Mouse (Mus musculus): ENCODE measurements around the gene Krtap19-4. TPM values are rescaled to one million over a fixed set of nuclear protein-coding genes. Genes with fewer than 3 reads are reported as not detected.

Krtap19-4 gene
- polyA plus RNA-seq, 1 experiment from 2014 or later = not detected

- no peaks in the 10 kb centered on the region for H3K9me3 ChIP-seq (ENCODE audit: low read length)
- H3K4me1 ChIP-seq (ENCODE audit: insufficient read depth) = no peaks in the 10 kb centered on the region
- no peak for TF ChIP-seq CTCF (IDR thresholded peaks at IDR 0.05; ENCODE audit: low read depth)
- no peak for TF ChIP-seq EP300 (IDR thresholded peaks at IDR 0.05; ENCODE audit: low read depth)
- no peak within 1 kb of the TSS for H3K27ac ChIP-seq (ENCODE audit: low read depth)
- WGBS (ENCODE audit: insufficient replicate concordance) = 74% methylated on average over 6 of the region's 6 CpGs
- no peak within 1 kb of the TSS for H3K9ac ChIP-seq (replicated peaks)
- no peak within 1 kb of the TSS for H3K4me2 ChIP-seq (ENCODE audit: low read depth, low read length)
- DNase-seq (no peak), ATAC-seq (no peak)
- no peaks in the 10 kb centered on the region for H3K27me3 ChIP-seq (ENCODE audit: insufficient read depth, low read length)
- H3K4me3 ChIP-seq (ENCODE audit: low read depth, low read length) = no peak within 1 kb of the TSS
- no peaks in the 10 kb centered on the region for H3K36me3 ChIP-seq (replicated peaks; ENCODE audit: insufficient read depth, low read length)
Observed at GRCm38 (mm10) chr16:88869311-88869710, 15.6 kb downstream of the Krtap19-4 start, which contains the start of gene Krtap19-1. Gene Krtap19-1 (minus strand): TSS chr16:88869411.

GRCm38 (mm10) chr16:88864887-88865407, 19.9 kb downstream of the Krtap19-4 start:
- H3K27me3 ChIP-seq (ENCODE audit: insufficient read depth, low read length) = no peaks in the 10 kb centered on the region
- ATAC-seq = no peak
- 71% methylated on average over 4 of the region's 4 CpGs for WGBS (ENCODE audit: insufficient replicate concordance)
- H3K9ac ChIP-seq (replicated peaks) = no peak overlapping the region
- TF ChIP-seq CTCF (IDR thresholded peaks at IDR 0.05; ENCODE audit: low read depth) (no peak), EP300 (IDR thresholded peaks at IDR 0.05; ENCODE audit: low read depth) (no peak)
- no peaks in the 10 kb centered on the region for H3K9me3 ChIP-seq (ENCODE audit: low read length)
- H3K4me2 ChIP-seq (ENCODE audit: low read depth, low read length) = no peak overlapping the region
- no peaks in the 10 kb centered on the region for H3K36me3 ChIP-seq (replicated peaks; ENCODE audit: insufficient read depth, low read length)
- H3K27ac ChIP-seq (ENCODE audit: low read depth) = no peak overlapping the region
- DNase-seq = no peak
- no peaks in the 10 kb centered on the region for H3K4me1 ChIP-seq (ENCODE audit: insufficient read depth)
- no peak overlapping the region for H3K4me3 ChIP-seq (ENCODE audit: low read depth, low read length)

- ATAC-seq (no peak), DNase-seq (peak; percentile 36)
- H3K4me3 ChIP-seq (ENCODE audit: low read depth, low read length) = no peak overlapping the region
- peak; percentile 71 for TF ChIP-seq CTCF (IDR thresholded peaks at IDR 0.05; ENCODE audit: low read depth)
- TF ChIP-seq EP300 (IDR thresholded peaks at IDR 0.05; ENCODE audit: low read depth) = no peak
- peaks cover 2% of the 10 kb centered on the region; the same call in 1 of the 2 replicates for H3K4me1 ChIP-seq (ENCODE audit: insufficient read depth)
- no peak overlapping the region for H3K4me2 ChIP-seq (ENCODE audit: low read depth, low read length)
- no peaks in the 10 kb centered on the region for H3K27me3 ChIP-seq (ENCODE audit: insufficient read depth, low read length)
- no peaks in the 10 kb centered on the region for H3K36me3 ChIP-seq (replicated peaks; ENCODE audit: insufficient read depth, low read length)
- H3K9ac ChIP-seq (replicated peaks) = no peak overlapping the region
- 15% methylated on average over 5 of the region's 5 CpGs for WGBS (ENCODE audit: insufficient replicate concordance)
- no peaks in the 10 kb centered on the region for H3K9me3 ChIP-seq (ENCODE audit: low read length)
- no peak overlapping the region for H3K27ac ChIP-seq (ENCODE audit: low read depth)
Observed at GRCm38 (mm10) chr16:88851450-88851849, 33.4 kb downstream of the Krtap19-4 start.

- TF ChIP-seq CTCF (IDR thresholded peaks at IDR 0.05; ENCODE audit: low read depth) (no peak), EP300 (IDR thresholded peaks at IDR 0.05; ENCODE audit: low read depth) (0 out of 2 replicates have a peak, but pooled peaks have one; percentile 23)
- no peak overlapping the region for H3K4me3 ChIP-seq (ENCODE audit: low read depth, low read length)
- H3K4me2 ChIP-seq (ENCODE audit: low read depth, low read length) = no peak overlapping the region
- H3K27ac ChIP-seq (ENCODE audit: low read depth) = peak overlapping the region; percentile 80
- 54% methylated on average over 4 of the region's 4 CpGs for WGBS (ENCODE audit: insufficient replicate concordance)
- H3K27me3 ChIP-seq (ENCODE audit: insufficient read depth, low read length) = no peaks in the 10 kb centered on the region
- H3K9ac ChIP-seq (replicated peaks) = no peak overlapping the region
- no peaks in the 10 kb centered on the region for H3K9me3 ChIP-seq (ENCODE audit: low read length)
- ATAC-seq = peak; percentile 78
- no peaks in the 10 kb centered on the region for H3K36me3 ChIP-seq (replicated peaks; ENCODE audit: insufficient read depth, low read length)
- peaks cover 2% of the 10 kb centered on the region; the same call in 1 of the 2 replicates for H3K4me1 ChIP-seq (ENCODE audit: insufficient read depth)
- DNase-seq = no peak
Observed at GRCm38 (mm10) chr16:88848558-88848957, 36.3 kb downstream of the Krtap19-4 start.

GRCm38 (mm10) chr16:88847363-88847762, 37.5 kb downstream of the Krtap19-4 start:
- H3K4me1 ChIP-seq (ENCODE audit: insufficient read depth) = peaks cover 2% of the 10 kb centered on the region; the same call in 1 of the 2 replicates
- H3K9ac ChIP-seq (replicated peaks) = no peak overlapping the region
- WGBS (ENCODE audit: insufficient replicate concordance) = 64% methylated on average over 1 of the region's 1 CpGs
- no peaks in the 10 kb centered on the region for H3K36me3 ChIP-seq (replicated peaks; ENCODE audit: insufficient read depth, low read length)
- TF ChIP-seq CTCF (IDR thresholded peaks at IDR 0.05; ENCODE audit: low read depth) (no peak), EP300 (IDR thresholded peaks at IDR 0.05; ENCODE audit: low read depth) (no peak)
- no peak overlapping the region for H3K4me2 ChIP-seq (ENCODE audit: low read depth, low read length)
- no peaks in the 10 kb centered on the region for H3K9me3 ChIP-seq (ENCODE audit: low read length)
- ATAC-seq = 0 out of 2 replicates have a peak, but pooled peaks have one; percentile 37
- H3K4me3 ChIP-seq (ENCODE audit: low read depth, low read length) = no peak overlapping the region
- peak overlapping the region; percentile 80 for H3K27ac ChIP-seq (ENCODE audit: low read depth)
- H3K27me3 ChIP-seq (ENCODE audit: insufficient read depth, low read length) = no peaks in the 10 kb centered on the region
- DNase-seq = no peak

Other genes with a start within 250 kb of the Krtap19-4 start
- not detected in 2 replicates for gene Krtap26-1, start 237.3 kb downstream of the Krtap19-4 start, polyA plus RNA-seq (2015; fragmentation: Nextera tagmentation; extraction: Ambion mirVana)
- not detected in 2 replicates for gene Krtap27-1, start 213.4 kb downstream of the Krtap19-4 start, polyA plus RNA-seq (2015; fragmentation: Nextera tagmentation; extraction: Ambion mirVana)
- gene 2310061N02Rik, start 177.1 kb downstream of the Krtap19-4 start, polyA plus RNA-seq (2015; fragmentation: Nextera tagmentation; extraction: Ambion mirVana) = not detected in 2 replicates
- not detected in 2 replicates for gene Krtap13-1, start 156.2 kb downstream of the Krtap19-4 start, polyA plus RNA-seq (2015; fragmentation: Nextera tagmentation; extraction: Ambion mirVana)
- not detected in 2 replicates for gene Krtap13, start 133.5 kb downstream of the Krtap19-4 start, polyA plus RNA-seq (2015; fragmentation: Nextera tagmentation; extraction: Ambion mirVana)
- not detected in 2 replicates for gene 2310034C09Rik, start 126.2 kb downstream of the Krtap19-4 start, polyA plus RNA-seq (2015; fragmentation: Nextera tagmentation; extraction: Ambion mirVana)
- not detected in 2 replicates for gene 2310057N15Rik, start 110.9 kb downstream of the Krtap19-4 start, polyA plus RNA-seq (2015; fragmentation: Nextera tagmentation; extraction: Ambion mirVana)
- gene Gm5965, start 107.2 kb downstream of the Krtap19-4 start, polyA plus RNA-seq (2015; fragmentation: Nextera tagmentation; extraction: Ambion mirVana) = not detected in 2 replicates
- not detected in 2 replicates for gene Gm20741, start 72.9 kb downstream of the Krtap19-4 start, polyA plus RNA-seq (2015; fragmentation: Nextera tagmentation; extraction: Ambion mirVana)
- not detected in 2 replicates for gene Krtap15, start 64.9 kb downstream of the Krtap19-4 start, polyA plus RNA-seq (2015; fragmentation: Nextera tagmentation; extraction: Ambion mirVana)
- not detected in 2 replicates for gene Krtap14, start 58.9 kb downstream of the Krtap19-4 start, polyA plus RNA-seq (2015; fragmentation: Nextera tagmentation; extraction: Ambion mirVana)
- not detected in 2 replicates for gene Krtap19-1, start 15.7 kb downstream of the Krtap19-4 start, polyA plus RNA-seq (2015; fragmentation: Nextera tagmentation; extraction: Ambion mirVana)
- not detected in 2 replicates for gene Krtap19-2, start 10.8 kb downstream of the Krtap19-4 start, polyA plus RNA-seq (2015; fragmentation: Nextera tagmentation; extraction: Ambion mirVana)
- not detected in 2 replicates for gene Krtap19-3, start 7.1 kb downstream of the Krtap19-4 start, polyA plus RNA-seq (2015; fragmentation: Nextera tagmentation; extraction: Ambion mirVana)
- gene Krtap19-5, start 11.4 kb upstream of the Krtap19-4 start, polyA plus RNA-seq (2015; fragmentation: Nextera tagmentation; extraction: Ambion mirVana) = not detected in 2 replicates
- not detected in 2 replicates for gene Krtap19-9b, start 47.2 kb upstream of the Krtap19-4 start, polyA plus RNA-seq (2015; fragmentation: Nextera tagmentation; extraction: Ambion mirVana)
- gene Krtap16-3, start 77.8 kb upstream of the Krtap19-4 start, polyA plus RNA-seq (2015; fragmentation: Nextera tagmentation; extraction: Ambion mirVana) = not detected in 2 replicates
- gene Krtap22-2, start 125.7 kb upstream of the Krtap19-4 start, polyA plus RNA-seq (2015; fragmentation: Nextera tagmentation; extraction: Ambion mirVana) = not detected in 2 replicates
- gene Gm10229, start 130.2 kb upstream of the Krtap19-4 start, polyA plus RNA-seq (2015; fragmentation: Nextera tagmentation; extraction: Ambion mirVana) = not detected in 2 replicates
- not detected in 2 replicates for gene Krtap6-1, start 146.6 kb upstream of the Krtap19-4 start, polyA plus RNA-seq (2015; fragmentation: Nextera tagmentation; extraction: Ambion mirVana)
- gene Gm10228, start 156.4 kb upstream of the Krtap19-4 start, polyA plus RNA-seq (2015; fragmentation: Nextera tagmentation; extraction: Ambion mirVana) = not detected in 2 replicates
- gene Krtap6-5, start 162.8 kb upstream of the Krtap19-4 start, polyA plus RNA-seq (2015; fragmentation: Nextera tagmentation; extraction: Ambion mirVana) = not detected in 2 replicates
- not detected in 2 replicates for gene 1110025L11Rik, start 178.9 kb upstream of the Krtap19-4 start, polyA plus RNA-seq (2015; fragmentation: Nextera tagmentation; extraction: Ambion mirVana)
- gene Krtap6-3, start 198.9 kb upstream of the Krtap19-4 start, polyA plus RNA-seq (2015; fragmentation: Nextera tagmentation; extraction: Ambion mirVana) = not detected in 2 replicates